Mouse (Mus musculus) WW6 (cell line): ENCODE data around the gene Pknox2.

Experiments used
- DNase-seq: peaks from one replicate; pipeline ENCODE4 v3.0.0-alpha.2; 2013; ENCODE audit warnings: low read depth, low spot score

The Pknox2 gene

GRCm38 (mm10) chr9:36990626-36991368, 156.4 kb downstream of the Pknox2 start:
- no peak for DNase-seq

DNA sequence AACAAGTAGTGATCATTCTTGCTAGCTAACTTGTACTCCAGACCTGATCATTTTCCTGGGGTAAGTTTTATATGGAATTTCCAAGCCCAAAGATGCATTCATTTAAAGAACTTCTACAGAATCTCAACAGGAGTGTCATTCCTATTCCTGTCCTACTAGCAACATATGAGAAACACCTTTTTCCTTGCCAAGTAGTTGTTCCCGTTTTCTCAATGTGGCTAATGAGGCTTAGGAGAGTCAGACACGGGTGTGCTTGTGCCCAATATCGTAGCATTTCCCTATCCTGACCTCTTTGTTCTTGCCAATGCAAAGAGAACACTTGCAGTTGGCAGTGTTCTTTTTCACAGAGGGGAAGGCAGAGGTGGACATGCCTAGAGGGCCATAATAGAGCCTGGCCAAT, 157.2 kb downstream of the Pknox2 start:
- no peak for DNase-seq

DNA sequence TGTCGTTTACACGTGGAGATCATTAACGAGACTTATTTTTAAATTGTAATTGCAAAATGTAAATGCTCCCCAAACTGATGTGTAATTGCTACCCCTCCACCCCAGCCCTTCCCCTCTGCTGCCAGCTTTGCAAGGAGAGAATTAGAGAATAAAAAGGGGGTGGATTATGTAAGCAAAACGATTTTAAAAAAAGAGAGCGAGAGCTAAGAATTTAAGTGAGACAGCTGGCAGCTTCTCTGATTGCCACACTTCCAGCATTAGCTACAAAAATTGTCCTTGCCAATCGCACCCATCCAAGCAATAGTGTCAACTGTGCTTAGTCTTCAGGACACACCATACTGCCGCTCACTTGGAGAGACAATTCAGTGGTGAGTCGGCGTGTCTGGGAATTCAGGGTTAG, 162.0 kb downstream of the Pknox2 start:
- no peak for DNase-seq

GRCm38 (mm10) chr9:36976596-36977362, 170.4 kb downstream of the Pknox2 start:
- DNase-seq, result no peak

DNA sequence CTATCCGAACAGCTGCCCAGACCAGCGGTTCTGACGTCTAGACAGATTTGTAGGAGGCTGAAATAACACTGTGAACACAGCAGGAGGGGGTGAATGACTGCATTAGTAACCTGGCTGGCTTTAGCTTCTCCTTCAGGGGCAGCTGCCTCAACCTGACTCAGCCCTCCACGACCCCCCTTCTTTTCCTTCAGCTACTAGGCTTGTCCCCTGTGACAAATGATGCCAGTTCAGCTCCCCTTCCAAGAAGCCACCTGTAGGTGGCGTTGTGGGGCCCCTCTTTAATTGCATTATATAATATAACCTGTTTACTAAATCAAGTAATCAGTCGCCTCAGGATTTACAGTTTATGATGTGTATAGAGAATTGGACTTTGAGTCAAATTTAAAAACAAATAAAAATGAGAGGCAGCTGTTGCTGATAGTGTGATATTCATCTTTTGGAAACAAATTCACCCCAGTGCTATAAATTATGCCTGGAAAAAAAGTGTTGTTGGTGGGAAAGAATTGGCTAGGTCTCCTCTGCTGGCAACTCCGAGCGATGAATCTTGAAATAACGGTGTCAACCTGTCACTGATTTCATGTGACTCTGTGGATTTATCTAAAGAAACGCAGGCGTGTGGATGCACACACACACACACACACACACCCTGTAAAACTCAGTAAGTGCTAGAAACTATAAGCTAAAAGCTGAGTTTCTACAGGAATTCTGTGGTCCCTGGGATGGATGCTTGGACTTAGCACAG, 173.6 kb downstream of the Pknox2 start:
- no peak for DNase-seq

DNA sequence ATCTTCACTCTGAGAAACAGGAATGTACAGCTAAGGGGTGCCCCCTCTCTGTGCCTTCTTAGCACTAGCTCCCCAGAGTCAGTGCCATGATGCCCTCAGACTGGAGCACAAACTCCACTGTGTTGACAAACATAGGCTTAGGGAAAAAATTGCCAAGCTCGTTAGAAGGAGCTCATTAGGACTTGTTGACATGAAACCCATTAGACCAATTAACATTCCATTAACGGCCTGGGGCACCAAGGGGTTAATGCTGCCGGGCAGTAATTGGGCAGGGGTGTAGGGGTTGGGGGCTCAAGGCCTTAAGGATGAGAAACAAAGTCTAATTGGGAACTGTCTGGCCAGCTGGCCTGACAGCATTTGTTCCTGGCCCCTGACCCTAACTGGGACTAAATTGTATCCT, 175.1 kb downstream of the Pknox2 start:
- DNase-seq, result no peak

DNA sequence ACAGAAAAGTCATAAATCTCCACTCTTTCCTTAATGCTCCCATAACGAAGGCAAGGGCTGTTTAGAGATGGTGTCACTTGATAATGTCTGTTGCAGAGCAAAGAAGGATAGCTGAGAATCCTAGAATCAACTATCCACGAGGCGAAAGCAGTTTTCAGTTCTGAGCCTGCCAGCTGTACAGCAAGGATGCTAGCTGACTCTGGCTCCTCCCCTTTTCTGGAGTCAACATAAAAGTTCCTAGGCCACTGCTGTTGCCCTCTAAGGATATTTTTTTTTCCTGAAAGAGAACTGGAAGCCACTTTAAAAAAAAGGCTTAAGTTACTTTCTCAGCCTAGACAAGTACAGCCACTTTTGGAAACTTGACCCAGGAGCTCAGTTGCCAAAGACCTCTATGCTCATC, 176.1 kb downstream of the Pknox2 start:
- DNase-seq, result no peak

DNA sequence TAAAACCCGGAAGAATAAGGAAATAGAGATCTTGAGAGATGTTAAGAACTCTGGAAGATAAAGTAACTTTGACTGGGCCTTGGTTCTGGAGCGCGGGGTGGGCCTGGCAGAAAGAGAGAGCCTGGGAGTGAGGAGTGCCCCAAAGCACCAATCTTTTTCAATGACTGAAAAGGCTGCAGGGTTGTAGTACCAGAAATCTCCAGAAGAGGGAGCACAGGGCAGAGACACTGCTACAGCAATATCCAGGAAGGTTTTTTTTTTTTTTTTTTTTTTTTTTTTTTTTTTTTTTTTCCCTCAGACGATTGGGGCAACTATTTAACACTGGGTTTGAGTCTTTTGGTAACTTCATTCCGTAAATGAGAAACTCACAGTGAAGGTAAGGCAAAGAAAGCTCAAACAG, 176.6 kb downstream of the Pknox2 start:
- no peak for DNase-seq

GRCm38 (mm10) chr9:36969131-36969530, 178.1 kb downstream of the Pknox2 start:
- DNase-seq, result no peak

DNA sequence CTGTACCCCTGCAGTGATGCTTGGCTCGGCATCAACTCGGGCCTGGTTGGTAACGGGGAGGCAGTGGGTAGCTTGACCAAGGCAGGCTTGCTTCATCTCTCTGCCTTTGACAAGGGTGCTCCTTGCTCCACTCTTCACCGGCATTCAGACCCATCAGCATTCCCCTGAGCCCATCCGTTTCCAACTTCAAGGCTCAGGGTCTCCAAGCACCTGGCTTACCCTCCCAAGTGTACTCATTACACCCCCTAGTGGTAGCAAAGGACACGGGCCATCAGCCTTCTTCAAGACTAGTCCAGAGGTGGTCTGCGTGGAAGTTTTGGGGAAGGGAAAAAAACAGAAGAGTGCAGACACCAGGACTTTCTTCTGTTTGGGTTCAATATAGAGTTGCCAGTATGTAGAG, 178.5 kb downstream of the Pknox2 start:
- peak; percentile 59 for DNase-seq

- no peak for DNase-seq
Observed at GRCm38 (mm10) chr9:36968236-36968635, 179.0 kb downstream of the Pknox2 start.

GRCm38 (mm10) chr9:36965720-36966119, 181.5 kb downstream of the Pknox2 start:
- no peak for DNase-seq

- no peak for DNase-seq
Observed at GRCm38 (mm10) chr9:36964230-36964629, 183.0 kb downstream of the Pknox2 start.

DNA sequence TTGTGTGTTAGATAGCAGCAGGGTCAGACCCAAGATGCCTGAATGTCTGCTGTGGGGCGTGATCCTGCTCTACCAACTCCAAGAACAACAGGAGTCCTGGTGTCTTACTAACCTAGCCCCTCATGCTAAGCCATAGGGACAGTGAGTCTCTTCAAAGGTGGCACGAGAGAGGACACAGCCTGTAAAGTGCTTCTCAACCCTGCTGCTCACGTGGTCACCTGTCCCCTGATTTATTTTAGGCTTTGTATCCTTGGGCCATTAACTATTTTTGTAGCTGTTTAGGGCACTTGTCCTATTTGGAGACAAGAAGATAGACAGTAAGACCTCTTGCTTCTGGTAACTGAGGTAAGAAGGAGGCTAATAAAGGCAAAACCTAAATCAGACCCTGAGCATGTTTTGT, 183.7 kb downstream of the Pknox2 start:
- no peak for DNase-seq

DNA sequence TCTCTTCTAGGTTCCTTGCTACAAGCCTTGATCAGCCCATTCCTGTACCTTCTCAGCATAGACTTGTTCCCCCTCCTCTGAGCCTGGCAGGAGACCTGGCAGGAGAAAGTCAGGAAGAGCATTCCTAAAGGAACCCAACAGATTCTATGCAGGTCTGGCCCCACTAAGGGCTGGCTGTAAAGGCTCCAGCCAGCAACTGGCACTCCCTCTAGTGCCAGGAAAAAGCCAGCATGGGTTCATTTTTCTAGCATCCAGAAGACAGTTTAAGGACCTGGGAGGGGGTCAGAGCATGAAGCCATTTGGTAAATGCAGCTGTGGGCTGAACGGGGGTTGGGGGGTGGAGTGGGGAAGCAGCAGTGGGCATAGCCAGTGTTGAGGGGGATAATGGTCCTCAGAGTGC, 185.3 kb downstream of the Pknox2 start:
- no peak for DNase-seq

- DNase-seq, result no peak
Observed at GRCm38 (mm10) chr9:36961153-36961552, 186.1 kb downstream of the Pknox2 start.

GRCm38 (mm10) chr9:36951133-36951484, 196.1 kb downstream of the Pknox2 start:
- no peak for DNase-seq

DNA sequence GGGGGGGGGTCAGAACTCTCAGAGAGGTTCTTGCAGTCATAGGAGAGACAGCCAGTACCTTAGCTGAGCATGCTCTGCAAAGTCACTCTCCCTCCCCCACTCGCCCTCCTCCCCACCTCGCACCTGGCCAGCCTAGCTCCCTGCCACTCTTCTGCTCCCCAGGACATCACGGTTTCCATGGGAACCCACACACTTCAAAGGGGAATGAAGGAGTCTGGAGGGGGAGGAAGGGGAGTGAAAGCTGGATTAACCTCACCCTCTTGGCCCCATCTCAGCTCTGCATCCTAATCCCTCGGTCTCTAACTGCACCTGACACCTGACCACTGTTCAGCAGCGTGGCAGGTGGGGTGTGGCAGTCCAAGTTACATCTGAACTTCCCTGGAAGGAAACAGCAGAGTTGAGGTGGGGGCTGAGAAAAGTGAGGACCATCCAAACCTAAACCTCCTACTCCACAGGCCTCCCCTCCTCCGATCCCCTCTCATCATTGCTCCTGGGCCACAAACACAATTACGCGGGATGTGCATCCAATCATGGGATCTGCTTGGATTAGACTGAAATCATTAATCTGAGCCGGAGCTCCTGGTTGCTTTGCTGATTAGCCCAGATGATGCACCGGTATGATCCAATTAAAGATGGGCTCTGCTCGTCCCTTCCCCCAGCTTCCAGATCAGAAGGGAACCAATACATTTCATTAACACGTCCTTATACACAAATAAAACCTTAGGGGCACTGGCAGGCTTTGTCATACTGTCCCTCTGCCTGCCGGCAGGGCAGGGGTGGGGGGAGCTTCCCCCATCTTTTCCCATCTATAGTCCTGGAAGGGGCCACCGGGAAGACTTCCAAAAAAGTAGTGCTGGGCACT, 196.7 kb downstream of the Pknox2 start:
- DNase-seq, result peak; percentile 31

- no peak for DNase-seq
Observed at GRCm38 (mm10) chr9:36948181-36948580, 199.0 kb downstream of the Pknox2 start.

GRCm38 (mm10) chr9:36947056-36947694, 200.0 kb downstream of the Pknox2 start:
- no peak for DNase-seq

DNA sequence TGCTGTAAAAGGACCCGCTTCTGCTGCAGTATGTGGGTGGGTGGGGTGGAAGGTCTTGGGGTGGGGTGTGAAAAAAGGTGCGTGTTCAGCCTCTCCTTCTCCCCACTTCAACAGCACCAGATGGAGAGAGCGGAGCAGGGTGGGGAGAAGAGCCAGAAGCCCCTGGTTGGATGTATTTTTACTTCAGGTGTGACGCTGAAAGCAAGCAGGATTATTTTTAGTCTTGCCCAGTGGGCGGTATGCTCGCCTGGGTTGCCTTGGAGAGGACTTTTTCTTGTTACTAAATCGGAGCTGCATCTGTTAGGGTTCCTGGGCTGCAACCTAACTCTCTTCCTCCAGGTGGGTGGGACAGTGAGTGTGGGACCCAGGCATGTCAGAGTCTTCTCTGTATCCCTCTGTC, 202.4 kb downstream of the Pknox2 start:
- no peak for DNase-seq
